Mouse (Mus musculus): ENCODE measurements around the gene Ubxn2a. TPM values are rescaled to one million over a fixed set of nuclear protein-coding genes. Genes with fewer than 3 reads are reported as not detected.

Ubxn2a gene
- total and polyA plus RNA-seq, 2 experiments from 2014 or later = 21.0 to 45.1 TPM

- no peaks in the 10 kb centered on the region for H3K36me3 ChIP-seq (replicated peaks; ENCODE audit: control insufficient read depth, insufficient read depth, low read length)
- H3K4me1 ChIP-seq (ENCODE audit: control insufficient read depth, insufficient read depth) = no peaks in the 10 kb centered on the region
- ATAC-seq (ENCODE audit: insufficient read depth, low read depth) (no peak), DNase-seq (ENCODE audit: low spot score) (no peak)
- H3K9me3 ChIP-seq (replicated peaks; ENCODE audit: control insufficient read depth, low read length) = no peaks in the 10 kb centered on the region
- H3K4me2 ChIP-seq (ENCODE audit: low read depth, low read length) = no peak overlapping the region
- H3K4me3 ChIP-seq (ENCODE audit: low read depth, low read length) = no peak overlapping the region
- 85% methylated on average over 7 of the region's 7 CpGs for WGBS
- no peak overlapping the region for H3K9ac ChIP-seq (replicated peaks; ENCODE audit: low read depth, low read length)
- TF ChIP-seq EP300 (IDR thresholded peaks at IDR 0.05; ENCODE audit: low read depth) (no peak), CTCF (IDR thresholded peaks at IDR 0.05; ENCODE audit: low read depth) (no peak)
- H3K27me3 ChIP-seq (ENCODE audit: control insufficient read depth, insufficient read depth, low read length) = no peaks in the 10 kb centered on the region
- no peak overlapping the region for H3K27ac ChIP-seq (ENCODE audit: low read depth)
Observed at GRCm38 (mm10) chr12:4908391-4908790, 886 bp upstream of the Ubxn2a start.

GRCm38 (mm10) chr12:4906476-4906875, 1.0 kb downstream of the Ubxn2a start:
- Histone ChIP-seq H3K36me3 (replicated peaks; ENCODE audit: control insufficient read depth, insufficient read depth, low read length) (no peaks in the 10 kb centered on the region), H3K27me3 (ENCODE audit: control insufficient read depth, insufficient read depth, low read length) (no peaks in the 10 kb centered on the region), H3K27ac (ENCODE audit: low read depth) (peak overlapping the region; percentile 89; the same call in 1 of the 2 replicates), H3K9me3 (replicated peaks; ENCODE audit: control insufficient read depth, low read length) (no peaks in the 10 kb centered on the region), H3K4me3 (ENCODE audit: low read depth, low read length) (peak overlapping the region; percentile 83), H3K9ac (replicated peaks; ENCODE audit: low read depth, low read length) (peak overlapping the region; percentile 73), H3K4me1 (ENCODE audit: control insufficient read depth, insufficient read depth) (no peaks in the 10 kb centered on the region), H3K4me2 (ENCODE audit: low read depth, low read length) (peak overlapping the region; percentile 88)
- no peak for ATAC-seq (ENCODE audit: insufficient read depth, low read depth)
- TF ChIP-seq EP300 (IDR thresholded peaks at IDR 0.05; ENCODE audit: low read depth) (no peak), CTCF (IDR thresholded peaks at IDR 0.05; ENCODE audit: low read depth) (no peak)
- 47% methylated on average over 7 of the region's 7 CpGs for WGBS
- no peak for DNase-seq (ENCODE audit: low spot score)

- DNase-seq (ENCODE audit: low spot score) (no peak), ATAC-seq (ENCODE audit: insufficient read depth, low read depth) (no peak)
- TF ChIP-seq CTCF (IDR thresholded peaks at IDR 0.05; ENCODE audit: low read depth) (no peak), EP300 (IDR thresholded peaks at IDR 0.05; ENCODE audit: low read depth) (no peak)
- Histone ChIP-seq H3K4me1 (ENCODE audit: control insufficient read depth, insufficient read depth) (no peaks in the 10 kb centered on the region), H3K9me3 (replicated peaks; ENCODE audit: control insufficient read depth, low read length) (no peaks in the 10 kb centered on the region), H3K27me3 (ENCODE audit: control insufficient read depth, insufficient read depth, low read length) (no peaks in the 10 kb centered on the region), H3K4me2 (ENCODE audit: low read depth, low read length) (peak overlapping the region; percentile 88; the same call in 1 of the 2 replicates), H3K27ac (ENCODE audit: low read depth) (no peak overlapping the region), H3K36me3 (replicated peaks; ENCODE audit: control insufficient read depth, insufficient read depth, low read length) (0 out of 2 replicates have a peak, but pooled peaks cover 3% of the 10 kb centered on the region), H3K9ac (replicated peaks; ENCODE audit: low read depth, low read length) (no peak overlapping the region), H3K4me3 (ENCODE audit: low read depth, low read length) (no peak overlapping the region)
- WGBS = 79% methylated on average over 7 of the region's 7 CpGs
Observed at GRCm38 (mm10) chr12:4905946-4906345, 1.6 kb downstream of the Ubxn2a start.

GRCm38 (mm10) chr12:4898024-4898423, 9.5 kb downstream of the Ubxn2a start:
- Histone ChIP-seq H3K27ac (ENCODE audit: low read depth) (no peak overlapping the region), H3K4me2 (ENCODE audit: low read depth, low read length) (no peak overlapping the region), H3K4me3 (ENCODE audit: low read depth, low read length) (no peak overlapping the region), H3K36me3 (replicated peaks; ENCODE audit: control insufficient read depth, insufficient read depth, low read length) (0 out of 2 replicates have a peak, but pooled peaks cover 10% of the 10 kb centered on the region), H3K4me1 (ENCODE audit: control insufficient read depth, insufficient read depth) (no peaks in the 10 kb centered on the region), H3K9me3 (replicated peaks; ENCODE audit: control insufficient read depth, low read length) (no peaks in the 10 kb centered on the region), H3K27me3 (ENCODE audit: control insufficient read depth, insufficient read depth, low read length) (no peaks in the 10 kb centered on the region), H3K9ac (replicated peaks; ENCODE audit: low read depth, low read length) (no peak overlapping the region)
- ATAC-seq (ENCODE audit: insufficient read depth, low read depth) (no peak), DNase-seq (ENCODE audit: low spot score) (no peak)
- TF ChIP-seq CTCF (IDR thresholded peaks at IDR 0.05; ENCODE audit: low read depth) (no peak), EP300 (IDR thresholded peaks at IDR 0.05; ENCODE audit: low read depth) (no peak)
- WGBS = 93% methylated on average over 5 of the region's 5 CpGs

- Histone ChIP-seq H3K27ac (ENCODE audit: low read depth) (no peak overlapping the region), H3K9ac (replicated peaks; ENCODE audit: low read depth, low read length) (no peak overlapping the region), H3K27me3 (ENCODE audit: control insufficient read depth, insufficient read depth, low read length) (no peaks in the 10 kb centered on the region), H3K9me3 (replicated peaks; ENCODE audit: control insufficient read depth, low read length) (no peaks in the 10 kb centered on the region), H3K36me3 (replicated peaks; ENCODE audit: control insufficient read depth, insufficient read depth, low read length) (0 out of 2 replicates have a peak, but pooled peaks cover 24% of the 10 kb centered on the region), H3K4me1 (ENCODE audit: control insufficient read depth, insufficient read depth) (no peaks in the 10 kb centered on the region; the same call in 1 of the 2 replicates), H3K4me3 (ENCODE audit: low read depth, low read length) (no peak overlapping the region), H3K4me2 (ENCODE audit: low read depth, low read length) (no peak overlapping the region)
- no peak for TF ChIP-seq EP300 (IDR thresholded peaks at IDR 0.05; ENCODE audit: low read depth)
- no peak for TF ChIP-seq CTCF (IDR thresholded peaks at IDR 0.05; ENCODE audit: low read depth)
- no peak for DNase-seq (ENCODE audit: low spot score)
- WGBS = 94% methylated on average over 1 of the region's 1 CpGs
- no peak for ATAC-seq (ENCODE audit: insufficient read depth, low read depth)
Observed at GRCm38 (mm10) chr12:4889891-4890290, 17.6 kb downstream of the Ubxn2a start.

GRCm38 (mm10) chr12:4889251-4889650, 18.3 kb downstream of the Ubxn2a start:
- no peaks in the 10 kb centered on the region for H3K9me3 ChIP-seq (replicated peaks; ENCODE audit: control insufficient read depth, low read length)
- WGBS = 30% methylated on average over 2 of the region's 2 CpGs
- H3K27ac ChIP-seq (ENCODE audit: low read depth) = no peak overlapping the region
- DNase-seq (ENCODE audit: low spot score) (no peak), ATAC-seq (ENCODE audit: insufficient read depth, low read depth) (no peak)
- 0 out of 2 replicates have a peak, but pooled peaks cover 25% of the 10 kb centered on the region for H3K36me3 ChIP-seq (replicated peaks; ENCODE audit: control insufficient read depth, insufficient read depth, low read length)
- H3K4me2 ChIP-seq (ENCODE audit: low read depth, low read length) = no peak overlapping the region
- TF ChIP-seq EP300 (IDR thresholded peaks at IDR 0.05; ENCODE audit: low read depth) (no peak), CTCF (IDR thresholded peaks at IDR 0.05; ENCODE audit: low read depth) (no peak)
- H3K4me1 ChIP-seq (ENCODE audit: control insufficient read depth, insufficient read depth) = no peaks in the 10 kb centered on the region; the same call in 1 of the 2 replicates
- H3K4me3 ChIP-seq (ENCODE audit: low read depth, low read length) = no peak overlapping the region
- H3K27me3 ChIP-seq (ENCODE audit: control insufficient read depth, insufficient read depth, low read length) = no peaks in the 10 kb centered on the region
- no peak overlapping the region for H3K9ac ChIP-seq (replicated peaks; ENCODE audit: low read depth, low read length)

Measured in heart, postnatal 0 days (tissue).